Mouse (Mus musculus): ENCODE data around the gene Hirip3. TPM values are rescaled to one million over a fixed set of nuclear protein-coding genes. Genes with fewer than 3 reads are reported as not detected.
"Not testable (repeated sequence)": the region's sequence is repeated elsewhere in the genome, so short reads cannot be mapped to it uniquely, and the experiment has no call there.

The Hirip3 gene
- polyA plus RNA-seq, 1 experiment from 2014 or later = 38.7 TPM

DNA sequence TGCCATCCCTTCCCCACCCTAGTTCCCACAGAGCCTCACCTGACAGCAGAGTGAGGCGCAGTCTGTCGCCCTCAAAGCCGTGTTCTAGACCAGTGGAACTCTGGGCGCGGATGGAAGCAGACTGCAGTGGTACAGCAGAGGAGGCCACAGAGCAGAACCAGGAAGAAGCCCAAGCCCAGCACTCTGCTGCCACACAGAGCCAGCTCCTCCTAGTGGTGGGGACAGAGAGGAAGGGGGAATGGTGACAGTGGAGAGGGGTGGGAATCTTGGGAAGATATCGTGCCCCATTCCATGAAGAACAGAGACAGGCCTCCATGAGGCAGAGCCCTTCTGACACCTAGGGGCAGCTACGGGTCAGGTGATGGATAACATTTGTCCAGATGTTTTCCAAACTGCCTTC lies 27.1 kb downstream of the Hirip3 start:
- Histone ChIP-seq H3K9me3 (no peaks in the 10 kb centered on the region), H3K27ac (peak overlapping the region; percentile 50; the same call in 1 of the 2 replicates), H3K36me3 (peaks cover 57% of the 10 kb centered on the region), H3K27me3 (ENCODE audit: insufficient read depth, poor library complexity, severe bottlenecking) (no peaks in the 10 kb centered on the region), H3K4me1 (replicated peaks) (peaks cover 17% of the 10 kb centered on the region), H3K4me3 (no peak overlapping the region)
- 53% methylated on average over 7 of the region's 7 CpGs for WGBS
- no peak for DNase-seq (ENCODE audit: low spot score)

DNA sequence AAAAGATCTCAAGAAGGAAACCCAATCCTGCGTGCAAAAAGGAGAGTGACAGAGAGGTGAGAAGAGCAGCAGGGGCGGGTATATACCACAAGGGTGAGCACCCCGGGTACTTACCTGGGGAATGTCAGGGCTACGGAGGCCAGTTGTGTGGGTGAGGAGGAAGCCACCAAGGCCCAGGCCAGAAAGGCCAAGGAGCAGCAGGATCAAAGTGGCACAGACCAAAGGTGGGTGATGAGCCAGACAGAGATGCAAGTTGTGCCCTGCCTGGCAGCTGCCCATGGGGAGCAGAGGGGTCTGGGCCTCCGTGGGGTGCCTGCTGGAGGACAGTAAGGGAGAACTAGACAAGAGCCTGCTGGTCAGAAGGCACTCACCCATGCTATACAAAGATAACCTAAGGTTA lies 35.1 kb downstream of the Hirip3 start:
- 0 out of 2 replicates have a peak, but pooled peaks cover 4% of the 10 kb centered on the region for H3K9me3 ChIP-seq
- H3K36me3 ChIP-seq = peaks cover 46% of the 10 kb centered on the region
- peaks cover 19% of the 10 kb centered on the region for H3K4me1 ChIP-seq (replicated peaks)
- H3K27me3 ChIP-seq (ENCODE audit: insufficient read depth, poor library complexity, severe bottlenecking) = no peaks in the 10 kb centered on the region
- no peak overlapping the region for H3K4me3 ChIP-seq
- H3K27ac ChIP-seq = peak overlapping the region; percentile 12; the same call in 1 of the 2 replicates
- DNase-seq (ENCODE audit: low spot score) = no peak
- WGBS = 91% methylated on average over 5 of the region's 5 CpGs

DNA sequence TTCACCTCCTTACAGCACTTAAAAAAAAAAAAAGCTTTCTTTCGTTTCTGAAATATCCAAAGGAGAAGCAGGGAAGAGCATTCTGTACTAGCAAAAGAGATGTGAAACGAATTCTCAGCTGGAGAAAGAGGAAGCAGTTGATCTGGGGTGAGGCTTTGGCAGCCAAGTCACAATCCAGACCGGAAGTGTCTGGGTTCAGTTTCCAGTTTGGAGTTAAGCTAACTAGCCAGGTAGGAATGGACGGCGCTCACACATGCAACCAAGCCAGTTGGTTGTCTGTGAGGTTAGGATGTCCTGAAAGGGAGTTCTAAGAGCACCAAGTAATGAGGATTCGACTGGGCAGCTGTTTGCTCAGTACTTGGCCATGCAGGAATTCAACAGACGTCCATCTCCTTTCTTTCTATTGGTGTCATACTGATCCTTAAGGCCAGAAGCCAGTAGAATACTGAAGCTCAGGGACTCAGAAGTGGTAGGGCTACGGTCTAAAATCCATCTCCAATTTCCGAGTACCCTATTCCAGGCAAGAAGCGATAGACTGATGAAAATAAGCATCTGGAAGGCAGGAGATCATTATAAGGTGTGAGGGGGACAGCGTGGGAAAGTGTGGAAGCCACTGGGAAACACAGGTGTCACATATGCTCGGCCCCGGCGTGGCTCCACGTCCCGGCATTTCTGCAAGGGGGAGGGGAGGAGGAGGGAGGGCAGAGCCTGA lies 35.8 kb downstream of the Hirip3 start:
- DNase-seq (ENCODE audit: low spot score) = no peak
- peak overlapping the region; percentile 89 for H3K27ac ChIP-seq
- no peaks in the 10 kb centered on the region for H3K27me3 ChIP-seq (ENCODE audit: insufficient read depth, poor library complexity, severe bottlenecking)
- H3K36me3 ChIP-seq = peaks cover 42% of the 10 kb centered on the region
- H3K4me3 ChIP-seq = peak overlapping the region; percentile 68
- H3K4me1 ChIP-seq (replicated peaks) = peaks cover 19% of the 10 kb centered on the region
- WGBS = 28% methylated on average over 16 of the region's 16 CpGs
- H3K9me3 ChIP-seq = 0 out of 2 replicates have a peak, but pooled peaks cover 4% of the 10 kb centered on the region

DNA sequence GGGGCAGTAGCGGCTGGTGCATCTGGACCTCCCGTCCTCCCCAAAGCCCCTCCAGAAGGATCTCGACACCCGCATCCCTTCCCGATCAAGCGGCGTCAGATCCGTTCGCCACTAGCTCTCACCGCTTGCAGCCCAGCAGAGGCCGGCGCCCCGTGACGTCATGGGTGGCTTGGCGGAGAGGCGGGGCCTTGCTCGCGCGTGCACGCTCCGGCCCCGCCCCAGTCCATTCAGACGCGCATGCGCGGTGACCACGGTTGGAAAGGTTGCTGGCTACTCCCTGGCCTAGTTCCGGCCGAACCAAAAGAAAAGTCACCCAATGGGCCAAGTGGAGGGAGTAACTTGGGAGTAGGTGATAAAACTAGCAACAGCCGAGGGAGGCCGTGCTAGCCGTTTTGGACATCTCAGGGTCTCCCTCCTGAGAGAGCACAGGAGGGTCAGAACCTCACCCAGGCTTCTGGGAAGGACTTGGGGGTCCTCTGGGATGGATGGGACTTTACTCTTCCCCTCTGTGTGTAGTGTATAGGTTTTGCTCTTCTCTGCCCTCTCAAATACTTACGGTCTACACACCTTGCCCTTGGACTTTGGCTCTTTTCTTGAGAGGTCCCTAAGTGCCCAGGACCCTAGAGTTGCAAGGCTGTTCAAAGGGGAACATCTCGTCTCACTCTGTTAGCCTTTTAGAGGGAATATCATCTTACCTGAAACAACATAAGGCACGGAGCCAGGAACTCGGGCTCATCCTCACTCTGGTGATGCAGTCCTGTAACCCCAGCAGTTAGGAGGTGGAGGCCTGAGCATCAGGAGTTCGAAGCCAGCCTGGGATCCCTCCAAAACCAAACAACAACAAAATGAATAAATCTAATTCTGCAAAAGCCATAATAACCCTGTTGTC lies 36.6 kb downstream of the Hirip3 start:
- WGBS = 11% methylated on average over 37 of the region's 37 CpGs

DNA sequence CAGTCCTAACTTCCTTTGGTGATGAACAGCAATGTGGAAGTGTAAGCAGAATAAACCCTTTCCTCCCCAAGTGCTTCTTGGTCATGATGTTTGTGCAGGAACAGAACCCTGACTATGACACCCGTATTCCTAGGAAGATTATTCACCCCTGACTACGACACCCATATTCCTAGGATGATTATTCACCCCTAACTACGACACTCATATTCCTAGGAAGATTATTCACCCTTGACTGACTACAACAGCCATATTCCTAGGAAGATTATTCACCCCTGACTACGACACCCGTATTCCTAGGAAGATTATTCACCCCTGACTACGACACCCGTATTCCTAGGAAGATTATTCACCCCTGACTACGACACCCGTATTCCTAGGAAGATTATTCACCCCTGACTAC lies 38.0 kb downstream of the Hirip3 start:
- 95% methylated on average over 9 of the region's 9 CpGs for WGBS
- not testable (repeated sequence) for H3K27me3 ChIP-seq (ENCODE audit: insufficient read depth, poor library complexity, severe bottlenecking); H3K4me3 ChIP-seq; H3K9me3 ChIP-seq; H3K27ac ChIP-seq; DNase-seq (ENCODE audit: low spot score)
- Histone ChIP-seq H3K36me3 (peaks cover 24% of the 10 kb centered on the region), H3K4me1 (replicated peaks) (peaks cover 19% of the 10 kb centered on the region)

More for the DNA sequence above, 36.6 kb downstream of the Hirip3 start:
- Histone ChIP-seq H3K4me3 (peak overlapping the region; percentile 68), H3K9me3 (0 out of 2 replicates have a peak, but pooled peaks cover 4% of the 10 kb centered on the region), H3K27ac (peak overlapping the region; percentile 89), H3K36me3 (peaks cover 36% of the 10 kb centered on the region), H3K27me3 (ENCODE audit: insufficient read depth, poor library complexity, severe bottlenecking) (no peaks in the 10 kb centered on the region), H3K4me1 (replicated peaks) (peaks cover 19% of the 10 kb centered on the region)
- DNase-seq (ENCODE audit: low spot score) = peak; percentile 97

DNA sequence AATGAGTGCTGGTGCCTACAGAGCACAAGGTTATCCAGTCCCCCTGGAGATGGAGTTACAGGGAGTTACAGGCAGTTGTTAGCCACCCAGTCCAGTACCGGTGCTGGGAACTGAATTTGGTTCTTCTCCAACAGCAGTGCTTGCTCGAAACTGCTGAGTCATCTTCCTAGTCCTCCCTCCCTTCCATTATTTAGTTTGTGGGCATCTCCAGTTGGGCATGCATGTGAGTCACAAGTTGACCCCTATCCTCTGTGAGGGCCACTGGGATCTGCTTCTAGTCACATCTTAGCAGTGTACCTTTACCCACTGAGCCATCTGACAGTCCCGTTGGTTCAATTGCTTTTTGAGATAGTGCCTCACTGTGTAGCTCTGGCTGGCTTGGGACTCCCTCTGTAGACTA lies 43.8 kb downstream of the Hirip3 start:
- no peaks in the 10 kb centered on the region for H3K4me1 ChIP-seq (replicated peaks)
- 83% methylated on average over 3 of the region's 3 CpGs for WGBS
- H3K36me3 ChIP-seq = peaks cover 31% of the 10 kb centered on the region
- H3K4me3 ChIP-seq = no peak overlapping the region
- H3K9me3 ChIP-seq = no peaks in the 10 kb centered on the region
- DNase-seq (ENCODE audit: low spot score) = no peak
- no peak overlapping the region for H3K27ac ChIP-seq
- no peaks in the 10 kb centered on the region for H3K27me3 ChIP-seq (ENCODE audit: insufficient read depth, poor library complexity, severe bottlenecking)

DNA sequence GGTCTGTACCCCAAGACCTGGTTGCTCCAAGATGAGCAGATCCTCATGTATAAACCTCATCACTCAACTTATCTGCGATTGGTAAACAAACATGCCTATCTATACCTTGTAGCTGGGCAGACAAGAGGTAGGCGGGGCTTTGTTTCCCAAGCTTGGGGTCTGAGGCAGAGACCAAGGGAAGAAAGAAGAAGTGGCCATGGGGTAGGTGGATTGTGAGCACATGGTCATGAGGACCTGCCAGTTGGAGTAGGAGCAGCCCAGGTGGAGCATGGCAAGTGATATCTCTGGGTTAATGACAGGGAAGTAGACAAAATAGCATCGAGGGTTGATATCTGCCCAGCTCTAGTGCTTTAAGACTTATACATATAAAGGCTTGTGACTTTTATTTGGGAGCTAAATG lies 53.1 kb downstream of the Hirip3 start:
- Histone ChIP-seq H3K4me1 (replicated peaks) (peaks cover 24% of the 10 kb centered on the region), H3K27me3 (ENCODE audit: insufficient read depth, poor library complexity, severe bottlenecking) (no peaks in the 10 kb centered on the region; the same call in 1 of the 2 replicates), H3K36me3 (peaks cover 14% of the 10 kb centered on the region), H3K9me3 (no peaks in the 10 kb centered on the region), H3K27ac (no peak overlapping the region), H3K4me3 (no peak overlapping the region)
- 92% methylated on average over 3 of the region's 3 CpGs for WGBS
- DNase-seq (ENCODE audit: low spot score) = no peak

Other genes with a start within 250 kb of the Hirip3 start
- 1.4 and 2.7 TPM in 2 replicates for gene Nupr1, start 231.1 kb upstream of the Hirip3 start, polyA plus RNA-seq (2016; fragmentation: Nextera tagmentation; extraction: Ambion mirVana)
- gene Sgf29, start 212.7 kb upstream of the Hirip3 start, polyA plus RNA-seq (2016; fragmentation: Nextera tagmentation; extraction: Ambion mirVana) = 57.6 and 62.7 TPM in 2 replicates
- gene Sult1a1, start 185.5 kb upstream of the Hirip3 start, polyA plus RNA-seq (2016; fragmentation: Nextera tagmentation; extraction: Ambion mirVana) = 0.19 and 0.30 TPM in 2 replicates
- 208 and 212 TPM in 2 replicates for gene Bola2, start 166.6 kb upstream of the Hirip3 start, polyA plus RNA-seq (2016; fragmentation: Nextera tagmentation; extraction: Ambion mirVana)
- 15.3 and 16.6 TPM in 2 replicates for gene Slx1b, start 166.2 kb upstream of the Hirip3 start, polyA plus RNA-seq (2016; fragmentation: Nextera tagmentation; extraction: Ambion mirVana)
- gene Coro1a, start 154.2 kb upstream of the Hirip3 start, polyA plus RNA-seq (2016; fragmentation: Nextera tagmentation; extraction: Ambion mirVana) = 49.2 and 59.5 TPM in 2 replicates
- 62.5 and 63.8 TPM in 2 replicates for gene Mapk3, start 102.4 kb upstream of the Hirip3 start, polyA plus RNA-seq (2016; fragmentation: Nextera tagmentation; extraction: Ambion mirVana)
- 0.55 and 1.3 TPM in 2 replicates for gene Gdpd3, start 95.6 kb upstream of the Hirip3 start, polyA plus RNA-seq (2016; fragmentation: Nextera tagmentation; extraction: Ambion mirVana)
- gene Ypel3, start 85.0 kb upstream of the Hirip3 start, polyA plus RNA-seq (2016; fragmentation: Nextera tagmentation; extraction: Ambion mirVana) = 51.3 and 89.7 TPM in 2 replicates
- 0.22 and 0.47 TPM in 2 replicates for gene Tbx6, start 80.5 kb upstream of the Hirip3 start, polyA plus RNA-seq (2016; fragmentation: Nextera tagmentation; extraction: Ambion mirVana)
- 391 and 411 TPM in 2 replicates for gene Ppp4c, start 69.5 kb upstream of the Hirip3 start, polyA plus RNA-seq (2016; fragmentation: Nextera tagmentation; extraction: Ambion mirVana)
- gene Fam57b, start 64.3 kb upstream of the Hirip3 start, polyA plus RNA-seq (2016; fragmentation: Nextera tagmentation; extraction: Ambion mirVana) = 4.7 and 12.7 TPM in 2 replicates
- gene 4930451I11Rik, start 30.3 kb upstream of the Hirip3 start, polyA plus RNA-seq (2016; fragmentation: Nextera tagmentation; extraction: Ambion mirVana) = not detected in 2 replicates
- 4.9 and 5.5 TPM in 2 replicates for gene Doc2a, start 14.6 kb upstream of the Hirip3 start, polyA plus RNA-seq (2016; fragmentation: Nextera tagmentation; extraction: Ambion mirVana)
- 102 and 105 TPM in 2 replicates for gene Ino80e, start 405 bp downstream of the Hirip3 start, polyA plus RNA-seq (2016; fragmentation: Nextera tagmentation; extraction: Ambion mirVana)
- gene Taok2, start 22.7 kb downstream of the Hirip3 start, polyA plus RNA-seq (2016; fragmentation: Nextera tagmentation; extraction: Ambion mirVana) = 56.2 and 56.4 TPM in 2 replicates
- 31.6 and 37.9 TPM in 2 replicates for gene Tmem219, start 60.9 kb downstream of the Hirip3 start, polyA plus RNA-seq (2016; fragmentation: Nextera tagmentation; extraction: Ambion mirVana)
- gene Kctd13, start 66.9 kb downstream of the Hirip3 start, polyA plus RNA-seq (2016; fragmentation: Nextera tagmentation; extraction: Ambion mirVana) = 23.9 and 35.5 TPM in 2 replicates
- 0.41 and 1.2 TPM in 2 replicates for gene Asphd1, start 87.6 kb downstream of the Hirip3 start, polyA plus RNA-seq (2016; fragmentation: Nextera tagmentation; extraction: Ambion mirVana)
- gene Sez6l2, start 88.6 kb downstream of the Hirip3 start, polyA plus RNA-seq (2016; fragmentation: Nextera tagmentation; extraction: Ambion mirVana) = 2.3 and 7.6 TPM in 2 replicates
- gene Cdipt, start 113.9 kb downstream of the Hirip3 start, polyA plus RNA-seq (2016; fragmentation: Nextera tagmentation; extraction: Ambion mirVana) = 92.5 and 103 TPM in 2 replicates
- 0.63 and 1.0 TPM in 2 replicates for gene Cdiptos, start 114.1 kb downstream of the Hirip3 start, polyA plus RNA-seq (2016; fragmentation: Nextera tagmentation; extraction: Ambion mirVana)
- 5.0 and 6.1 TPM in 2 replicates for gene Mvp, start 152.6 kb downstream of the Hirip3 start, polyA plus RNA-seq (2016; fragmentation: Nextera tagmentation; extraction: Ambion mirVana)
- gene Pagr1b, start 154.5 kb downstream of the Hirip3 start, polyA plus RNA-seq (2016; fragmentation: Nextera tagmentation; extraction: Ambion mirVana) = 0.25 and 0.55 TPM in 2 replicates
- 84.3 and 130 TPM in 2 replicates for gene Pagr1a, start 155.4 kb downstream of the Hirip3 start, polyA plus RNA-seq (2016; fragmentation: Nextera tagmentation; extraction: Ambion mirVana)
- 17.6 and 75.1 TPM in 2 replicates for gene Gm42742, start 159.1 kb downstream of the Hirip3 start, polyA plus RNA-seq (2016; fragmentation: Nextera tagmentation; extraction: Ambion mirVana)
- 3.3 and 4.4 TPM in 2 replicates for gene Prrt2, start 159.2 kb downstream of the Hirip3 start, polyA plus RNA-seq (2016; fragmentation: Nextera tagmentation; extraction: Ambion mirVana)
- 66.7 and 83.1 TPM in 2 replicates for gene Maz, start 165.1 kb downstream of the Hirip3 start, polyA plus RNA-seq (2016; fragmentation: Nextera tagmentation; extraction: Ambion mirVana)
- gene Kif22, start 180.5 kb downstream of the Hirip3 start, polyA plus RNA-seq (2016; fragmentation: Nextera tagmentation; extraction: Ambion mirVana) = 161 and 193 TPM in 2 replicates
- gene Zg16, start 225.4 kb downstream of the Hirip3 start, polyA plus RNA-seq (2016; fragmentation: Nextera tagmentation; extraction: Ambion mirVana) = not detected in 2 replicates
- 0.80 and 0.81 TPM in 2 replicates for gene AI467606, start 229.4 kb downstream of the Hirip3 start, polyA plus RNA-seq (2016; fragmentation: Nextera tagmentation; extraction: Ambion mirVana)